Mouse (Mus musculus): Measurements from ENCODE around the gene Tbc1d22a. TPM values are rescaled to one million over a fixed set of nuclear protein-coding genes. Genes with fewer than 3 reads are reported as not detected.

Gene Tbc1d22a
- total RNA-seq, 2 experiments from 2014 or later = 25.1 to 25.2 TPM

DNA sequence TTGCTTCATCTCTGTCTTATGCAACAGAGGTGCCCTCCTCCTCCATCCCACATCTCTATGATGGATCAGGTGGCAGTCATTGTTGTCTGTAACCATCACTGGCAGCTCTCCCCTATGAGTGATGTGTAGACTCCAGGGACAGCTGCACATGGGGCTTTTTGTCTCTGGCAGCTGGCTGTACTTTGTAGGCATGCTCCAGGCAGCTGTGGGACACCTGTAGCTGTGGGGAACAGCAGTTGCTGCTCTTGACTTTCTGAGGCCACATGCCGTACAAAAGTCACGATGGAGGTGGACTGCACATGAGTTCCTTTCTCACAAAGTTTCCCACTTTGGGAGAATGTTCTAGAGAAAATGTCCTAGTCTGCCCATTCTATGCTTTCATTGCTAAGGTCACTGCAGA is 223.1 kb downstream of the Tbc1d22a start:
- DNase-seq (ENCODE audit: low spot score in 2 of 2) = no peak

DNA sequence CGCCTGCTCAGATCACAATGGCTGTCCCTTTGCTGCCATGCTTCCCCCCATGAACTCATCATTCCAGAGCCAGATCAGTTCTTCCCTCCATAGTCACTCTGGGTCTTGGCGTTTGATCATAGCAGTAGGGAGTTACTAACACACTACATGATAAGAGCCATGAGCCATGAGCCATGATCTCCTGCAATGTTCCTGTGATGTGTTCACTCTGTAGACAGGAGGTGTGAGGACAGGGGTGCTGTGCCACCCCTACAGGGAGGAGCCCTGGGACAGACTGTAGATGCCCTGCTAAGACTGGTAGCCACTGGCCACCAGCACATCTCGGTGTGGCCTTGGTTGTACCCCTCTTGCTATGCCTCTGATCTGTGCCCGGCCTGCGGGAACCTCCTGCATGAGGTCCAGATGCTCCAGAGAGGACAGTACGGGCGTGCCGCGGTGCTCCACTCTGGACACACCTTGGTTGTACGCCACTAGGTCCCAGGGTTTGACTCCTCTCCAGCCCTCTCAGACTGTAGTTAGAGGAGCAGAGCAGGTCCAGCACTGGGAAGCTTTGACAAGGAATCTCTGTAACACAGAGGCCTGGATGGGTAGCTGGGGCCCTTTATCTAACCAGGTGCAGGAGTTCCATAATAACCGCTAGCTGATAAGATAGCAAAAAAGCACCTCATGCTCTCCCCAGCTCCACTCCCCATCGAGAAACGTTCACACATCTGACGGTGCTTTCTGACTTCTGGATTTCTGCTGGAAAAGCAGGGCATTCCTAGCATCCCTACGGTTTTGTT is 224.9 kb downstream of the Tbc1d22a start:
- DNase-seq (ENCODE audit: low spot score in 2 of 2) = no peak

DNA sequence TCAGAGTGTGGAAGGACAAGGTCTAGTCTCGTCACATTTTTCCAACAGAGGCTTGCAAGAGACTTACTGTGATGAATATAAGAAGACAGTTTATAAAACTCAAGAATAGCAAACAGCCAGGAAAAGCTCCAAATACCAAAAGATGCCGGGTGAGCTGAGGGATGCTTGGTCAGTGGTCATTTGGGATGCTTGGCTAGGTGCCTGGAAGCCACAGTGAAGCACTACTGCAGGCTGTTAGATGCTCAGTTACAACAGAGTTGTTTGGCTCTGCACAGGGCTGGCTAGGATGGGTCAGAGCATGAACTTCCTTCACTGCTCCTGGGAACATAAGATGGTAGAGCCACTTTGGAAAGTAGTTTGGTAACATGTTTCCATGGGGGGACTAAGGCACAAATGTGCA is 230.0 kb downstream of the Tbc1d22a start:
- no peak for DNase-seq (ENCODE audit: low spot score in 2 of 2)

DNA sequence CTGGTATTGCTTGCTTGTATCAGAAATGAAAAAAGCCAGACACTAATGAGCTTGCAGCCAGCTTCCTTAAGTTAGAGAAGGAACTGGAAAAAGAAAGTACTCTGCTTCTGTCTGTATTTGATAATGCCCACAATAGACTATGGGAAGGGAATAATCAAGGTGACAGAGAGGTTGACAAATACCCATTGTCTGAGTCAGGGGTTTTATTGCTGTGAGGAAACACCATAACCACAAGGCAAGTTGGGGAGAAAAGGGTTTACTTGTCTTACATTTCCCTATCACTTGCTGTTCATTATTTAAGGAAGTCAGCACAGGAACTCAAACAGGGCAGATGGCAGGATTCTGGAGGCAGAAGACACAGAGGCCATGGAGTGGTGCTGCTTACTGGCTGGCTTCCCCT is 231.8 kb downstream of the Tbc1d22a start:
- DNase-seq (ENCODE audit: low spot score in 2 of 2) = no peak

DNA sequence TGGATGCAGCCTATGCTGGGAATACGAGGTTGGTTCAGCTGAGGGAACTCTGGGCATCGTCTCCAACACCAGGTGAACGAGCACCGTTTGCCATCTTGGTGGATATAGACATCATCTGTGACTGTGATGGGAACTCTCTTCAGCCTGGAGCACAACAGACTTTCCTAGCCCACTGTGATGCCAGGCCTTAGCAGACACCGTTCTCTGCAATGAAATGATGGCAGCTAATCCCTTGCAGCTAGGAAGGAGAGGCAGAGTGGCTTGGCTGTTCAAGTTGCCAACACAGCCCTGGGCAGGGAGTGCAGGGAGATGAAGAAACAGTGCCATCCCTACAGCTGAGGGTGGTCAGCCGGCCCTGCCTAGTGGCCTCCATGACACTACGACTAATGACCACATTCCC is 233.0 kb downstream of the Tbc1d22a start:
- no peak for DNase-seq (ENCODE audit: low spot score in 2 of 2)

DNA sequence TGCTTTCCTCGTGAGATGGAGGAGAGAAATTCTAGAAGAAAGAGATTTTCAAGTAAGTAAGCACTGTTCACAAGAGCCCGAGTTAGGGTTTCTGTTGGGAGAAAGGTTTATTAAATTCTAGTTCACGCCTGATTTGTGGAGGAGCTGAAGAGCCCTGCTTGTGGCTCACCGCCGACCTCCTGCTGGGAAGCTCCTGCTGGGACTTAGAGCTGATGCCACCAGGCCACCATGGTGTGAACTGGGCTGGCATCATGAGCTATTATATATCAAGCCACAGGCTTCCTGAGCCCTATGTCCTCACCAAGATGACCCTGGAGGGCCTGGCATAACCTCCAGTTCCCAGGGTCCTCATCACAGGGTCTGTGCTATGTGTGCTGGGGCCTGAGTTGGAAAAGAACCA is 235.0 kb downstream of the Tbc1d22a start:
- DNase-seq (ENCODE audit: low spot score in 2 of 2) = no peak

DNA sequence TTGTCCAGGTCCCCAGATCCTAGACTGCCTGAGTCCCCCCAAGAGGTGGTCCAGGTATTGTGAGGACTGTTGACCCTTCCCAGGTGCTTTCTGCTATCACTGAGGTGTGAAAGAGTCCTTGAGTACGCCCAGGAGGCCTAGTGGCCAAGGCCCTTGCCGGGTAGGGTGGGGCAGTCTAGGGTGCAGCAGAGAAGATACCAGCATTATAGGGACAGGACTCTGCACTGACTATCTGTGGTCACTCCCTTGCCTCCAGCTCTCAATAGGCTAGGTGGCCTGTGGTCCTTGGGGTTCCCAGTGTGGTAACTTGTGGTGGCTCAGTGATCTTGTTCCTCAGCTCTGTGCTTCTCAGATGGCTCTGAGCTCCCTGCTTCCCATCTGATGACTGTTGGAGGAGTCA is 235.5 kb downstream of the Tbc1d22a start:
- DNase-seq (ENCODE audit: low spot score in 2 of 2) = no peak

DNA sequence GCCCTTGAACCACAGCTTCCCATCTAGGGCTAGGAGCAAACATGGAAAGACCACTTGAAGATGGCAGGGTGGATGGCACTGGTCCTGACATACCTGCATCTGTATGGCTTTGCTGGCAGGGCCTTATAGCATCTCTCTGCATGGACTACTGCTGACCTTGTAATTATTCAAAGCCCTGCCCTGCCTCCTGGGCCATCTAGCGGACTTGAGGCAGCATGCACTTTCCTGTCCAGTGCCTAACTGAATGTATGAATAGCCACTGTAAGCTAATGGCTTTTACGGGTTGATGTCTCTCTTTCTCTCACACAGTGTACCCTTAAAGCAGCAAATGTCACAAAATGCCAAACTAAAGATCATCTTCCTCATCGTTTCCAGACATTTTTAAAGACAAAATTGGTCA is 245.2 kb downstream of the Tbc1d22a start:
- DNase-seq (ENCODE audit: low spot score in 2 of 2) = no peak

DNA sequence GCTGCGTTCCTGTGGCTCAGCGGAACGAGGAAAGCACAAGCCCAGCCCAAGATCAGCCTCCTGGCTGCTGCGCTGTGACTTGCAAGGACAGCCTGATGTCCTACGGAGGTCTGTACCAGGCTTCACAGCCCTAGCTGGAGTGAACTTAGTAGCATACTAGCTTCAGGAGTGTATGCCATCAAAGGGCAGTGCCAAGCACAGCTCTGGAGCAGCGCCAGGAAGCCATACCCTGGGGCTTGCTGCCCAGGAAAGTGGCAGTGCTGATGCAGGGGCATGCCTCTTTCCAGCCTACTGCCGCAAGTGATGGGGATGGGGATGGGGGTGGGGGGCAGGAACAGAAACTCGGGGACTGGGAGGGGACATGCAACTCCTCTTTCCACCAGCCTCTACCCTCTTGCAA is 248.4 kb downstream of the Tbc1d22a start:
- no peak for DNase-seq (ENCODE audit: low spot score in 2 of 2)

DNA sequence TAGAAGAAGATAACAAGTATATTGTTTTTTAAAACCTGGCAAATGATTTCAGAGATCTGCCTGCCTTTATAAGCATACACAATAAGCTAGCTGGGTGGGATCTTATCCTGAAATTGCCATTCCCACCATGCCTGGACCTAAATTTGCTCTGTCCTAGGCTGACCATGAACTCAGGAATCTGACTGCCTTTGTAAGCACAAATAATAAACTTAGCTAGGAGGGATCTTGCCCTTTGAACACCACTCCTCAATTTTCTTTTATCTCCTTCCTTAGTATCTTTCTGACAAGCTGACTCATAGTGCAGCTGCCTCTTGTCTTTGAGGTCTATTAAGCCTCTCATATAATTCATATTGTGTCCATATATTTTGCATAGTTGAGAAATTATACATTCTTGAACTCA is 253.8 kb downstream of the Tbc1d22a start:
- DNase-seq (ENCODE audit: low spot score in 2 of 2) = no peak

DNA sequence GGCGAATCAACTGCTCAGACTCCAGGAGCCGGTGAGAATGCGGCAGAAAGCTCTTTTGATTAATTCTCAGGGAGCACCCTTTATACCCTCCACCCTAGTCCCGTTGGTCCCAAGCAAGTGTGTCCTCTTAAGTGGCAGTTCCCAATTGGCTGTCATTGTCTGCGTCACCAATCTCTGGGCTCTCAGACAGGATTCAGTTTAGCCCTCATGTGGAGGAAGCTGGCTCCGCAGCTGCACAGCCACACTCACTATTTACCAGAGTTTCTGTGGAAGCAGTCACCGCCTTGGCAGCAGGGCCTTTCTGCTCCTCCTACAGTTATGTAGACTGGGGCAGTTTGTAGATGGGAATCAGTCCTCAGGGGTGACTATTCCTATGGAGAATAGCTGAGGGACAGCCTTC is 256.9 kb downstream of the Tbc1d22a start:
- peak in 1 of 2 experiments; percentile 40 for DNase-seq (ENCODE audit: low spot score in 2 of 2)

DNA sequence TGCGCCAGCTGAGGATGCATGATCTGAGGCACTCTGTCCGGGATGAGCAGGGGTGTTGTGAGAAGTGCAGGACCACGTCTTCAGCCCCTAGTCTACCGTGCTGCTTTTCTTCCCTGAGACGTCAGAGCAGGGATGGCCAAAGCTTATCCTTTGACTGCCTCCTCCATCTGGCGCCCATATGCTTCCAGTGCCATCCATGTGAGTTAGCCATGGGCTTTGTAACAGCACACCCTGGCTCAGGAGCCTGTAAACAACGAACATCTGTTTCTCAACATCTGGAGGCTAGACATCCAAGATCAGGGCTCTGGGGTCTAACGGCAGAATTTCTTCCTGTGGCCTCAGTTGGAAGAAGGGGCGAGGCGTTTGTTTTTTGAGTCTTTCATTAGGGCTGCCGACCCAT is 259.2 kb downstream of the Tbc1d22a start:
- DNase-seq (ENCODE audit: low spot score in 2 of 2) = no peak

DNA sequence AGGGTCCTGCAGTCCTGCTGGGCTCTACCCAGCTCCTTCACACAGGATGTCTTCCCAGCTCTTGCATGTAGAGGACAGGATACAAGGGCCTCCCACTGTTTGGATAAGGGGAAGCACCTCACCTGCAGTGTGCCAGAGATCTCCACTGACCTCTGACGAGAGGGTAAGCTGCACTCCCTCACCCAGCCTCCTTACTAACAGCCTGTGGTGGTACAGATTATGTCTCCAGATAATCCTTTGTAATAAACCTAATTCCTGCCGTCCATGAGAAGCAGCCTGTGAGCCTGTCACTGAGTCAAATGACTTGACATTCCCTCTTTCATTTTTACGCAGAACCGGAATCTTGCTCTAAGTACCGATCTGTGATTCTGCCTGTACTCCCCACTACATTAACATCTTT is 260.7 kb downstream of the Tbc1d22a start:
- DNase-seq (ENCODE audit: low spot score in 2 of 2) = no peak

DNA sequence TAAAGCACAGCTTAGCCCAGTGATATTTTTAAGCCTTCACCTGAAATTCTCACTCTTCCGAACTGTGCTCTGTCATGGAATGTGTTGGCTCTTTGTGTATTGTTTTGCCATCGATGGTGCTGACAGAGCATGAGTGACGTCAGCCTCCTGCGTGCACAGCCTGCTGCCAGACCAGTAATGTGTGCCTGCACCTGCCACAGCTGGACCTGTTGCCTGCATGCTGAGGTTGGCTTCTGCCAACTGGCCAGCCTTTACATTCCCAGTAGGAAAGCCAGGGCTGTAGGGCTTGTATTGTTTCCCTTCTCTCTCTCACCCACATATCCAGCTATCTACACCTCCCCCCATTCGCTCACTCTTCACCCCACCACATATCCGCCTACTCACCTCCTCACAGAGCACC is 262.2 kb downstream of the Tbc1d22a start:
- no peak for DNase-seq (ENCODE audit: low spot score in 2 of 2)

DNA sequence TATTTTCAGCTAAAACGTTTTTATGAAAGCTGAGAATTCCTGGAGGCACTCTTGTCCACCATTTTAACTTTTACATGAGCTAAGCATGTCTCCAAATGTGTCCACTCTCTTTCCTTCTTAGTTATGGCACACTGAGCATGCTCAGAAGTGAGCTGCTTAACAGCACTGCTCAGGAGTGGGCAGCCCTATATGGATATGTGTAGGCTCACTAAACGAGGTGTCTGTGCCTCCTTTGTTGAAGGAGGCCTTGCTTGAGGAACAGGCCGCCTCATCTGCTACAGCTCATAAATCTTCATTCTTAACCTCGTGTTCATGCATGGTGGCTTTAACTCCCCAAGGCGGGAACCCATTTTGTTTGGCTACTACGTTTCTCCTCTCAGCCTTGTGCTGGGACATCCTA is 262.8 kb downstream of the Tbc1d22a start:
- no peak for DNase-seq (ENCODE audit: low spot score in 2 of 2)

DNA sequence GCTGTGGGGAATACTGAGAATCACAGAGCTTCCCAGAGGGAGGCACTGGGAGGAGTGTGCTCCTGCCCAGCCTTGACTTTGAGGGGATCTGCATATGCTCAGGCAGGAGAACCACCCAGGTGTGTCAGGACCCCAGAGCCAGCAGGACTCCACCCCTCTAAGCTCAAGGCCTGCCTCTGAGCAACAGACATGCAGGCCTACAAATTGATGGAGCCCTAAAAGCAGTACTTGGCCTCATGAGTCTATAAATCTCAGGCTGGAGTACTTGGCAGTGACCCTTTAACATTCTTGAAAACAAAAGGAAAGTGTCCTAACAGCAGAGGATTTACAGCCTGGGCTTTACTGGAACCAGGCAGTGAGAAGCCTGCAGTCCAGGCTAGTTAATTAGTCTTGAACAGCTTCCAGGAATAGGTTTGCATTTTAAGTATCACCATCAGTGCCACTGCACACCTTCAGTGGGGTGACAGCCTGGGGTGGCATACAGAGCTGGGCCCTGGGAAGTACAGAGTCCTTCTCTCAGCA is 263.3 kb downstream of the Tbc1d22a start:
- no peak for DNase-seq (ENCODE audit: low spot score in 2 of 2)

DNA sequence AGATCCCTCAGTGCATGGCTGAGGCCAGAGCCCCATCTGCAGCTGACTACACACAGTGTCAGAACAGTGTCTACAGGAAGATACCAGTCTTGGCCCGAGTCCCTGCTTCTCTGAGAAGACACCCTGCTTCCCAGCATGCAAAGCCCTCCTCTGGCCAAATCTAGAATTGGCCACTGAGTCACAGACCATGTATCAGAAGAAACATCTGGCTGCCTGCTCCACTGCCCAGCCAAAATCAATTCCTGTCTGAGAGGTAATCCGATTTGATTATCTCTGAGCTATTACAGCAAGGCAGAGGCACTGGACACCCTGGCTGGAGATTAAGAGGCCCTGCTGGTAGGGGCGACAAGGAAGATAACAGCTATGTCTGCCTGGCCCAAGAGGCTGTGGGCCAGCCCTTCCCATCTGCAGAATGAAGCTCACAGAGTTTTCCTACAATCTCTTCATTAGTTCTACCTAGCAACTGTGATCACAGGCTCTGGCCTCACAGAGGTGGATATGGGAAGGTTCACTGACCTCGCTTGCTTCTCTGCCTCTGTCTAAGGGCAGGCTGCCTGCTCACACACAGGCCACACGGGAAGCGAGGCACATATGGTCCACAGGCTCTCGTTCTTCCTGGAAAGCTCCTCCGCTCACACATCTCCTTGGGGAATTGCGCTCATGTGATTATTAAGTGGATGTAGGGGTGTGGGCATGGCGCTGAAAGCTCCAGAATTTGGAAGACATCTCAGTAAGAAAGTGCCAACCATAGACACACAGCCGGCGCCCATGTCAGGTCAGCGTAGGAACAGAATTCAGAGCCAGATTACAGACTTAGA is 264.6 kb downstream of the Tbc1d22a start:
- DNase-seq (ENCODE audit: low spot score in 2 of 2) = no peak

DNA sequence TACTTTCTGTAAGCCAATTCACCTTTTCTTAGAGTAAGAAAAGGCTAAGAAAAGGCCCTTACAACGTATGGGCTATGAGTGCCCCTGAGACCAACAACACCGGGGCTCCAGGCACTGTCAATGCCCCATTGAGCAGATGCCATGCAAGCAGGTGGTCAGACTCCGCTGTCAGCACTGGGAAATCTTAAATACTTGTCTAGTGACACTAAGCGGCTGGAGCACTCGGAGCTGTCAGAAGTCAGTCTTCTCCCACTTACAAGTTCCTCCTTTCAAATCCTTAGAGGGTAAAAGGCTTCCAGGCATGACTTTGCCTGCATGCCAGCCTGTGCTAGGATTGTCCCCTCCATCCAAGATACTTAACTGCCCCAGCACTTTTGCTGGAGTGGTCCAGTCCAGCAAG is 268.1 kb downstream of the Tbc1d22a start:
- DNase-seq (ENCODE audit: low spot score in 2 of 2) = no peak

DNA sequence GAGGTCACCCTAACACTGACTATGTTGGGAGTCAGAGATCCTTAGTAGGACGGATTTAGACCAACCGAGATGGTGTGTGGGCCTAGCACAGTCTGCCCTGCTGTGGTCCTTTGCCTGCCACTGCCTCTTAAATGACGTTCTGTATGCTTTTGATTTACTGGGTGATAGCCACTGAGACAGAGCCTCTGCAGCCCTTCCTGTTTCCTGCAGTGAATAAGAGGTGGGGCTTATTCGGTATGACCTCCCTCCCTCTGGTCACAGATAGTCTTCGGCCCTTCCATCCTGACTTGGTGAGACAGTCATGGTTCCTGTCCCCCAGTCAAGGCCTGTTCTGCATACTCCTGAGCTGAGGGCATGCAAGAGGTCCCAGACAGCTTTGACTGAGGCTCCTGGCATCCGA is 271.6 kb downstream of the Tbc1d22a start:
- DNase-seq (ENCODE audit: low spot score in 2 of 2) = no peak

DNA sequence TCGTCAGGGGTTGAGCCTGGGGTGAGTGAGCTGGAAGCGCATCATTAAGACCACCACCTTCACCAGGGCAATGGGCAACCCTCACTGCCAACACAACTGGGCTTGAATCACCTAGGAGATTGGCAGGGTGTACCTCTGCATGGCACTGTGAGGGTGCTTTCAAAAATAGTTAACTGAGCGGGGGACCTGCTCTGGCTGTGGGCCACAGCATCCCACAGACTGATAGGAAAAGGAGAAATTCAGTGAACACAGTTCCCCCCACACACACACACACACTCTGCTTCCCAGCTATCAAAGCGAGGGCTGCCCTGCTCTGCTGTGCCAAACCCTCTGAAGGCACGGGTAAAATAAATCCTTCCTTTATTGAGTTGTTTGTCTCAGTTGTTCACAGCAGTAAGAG is 273.1 kb downstream of the Tbc1d22a start:
- DNase-seq (ENCODE audit: low spot score in 2 of 2) = peak in 1 of 2 experiments; percentile 39

DNA sequence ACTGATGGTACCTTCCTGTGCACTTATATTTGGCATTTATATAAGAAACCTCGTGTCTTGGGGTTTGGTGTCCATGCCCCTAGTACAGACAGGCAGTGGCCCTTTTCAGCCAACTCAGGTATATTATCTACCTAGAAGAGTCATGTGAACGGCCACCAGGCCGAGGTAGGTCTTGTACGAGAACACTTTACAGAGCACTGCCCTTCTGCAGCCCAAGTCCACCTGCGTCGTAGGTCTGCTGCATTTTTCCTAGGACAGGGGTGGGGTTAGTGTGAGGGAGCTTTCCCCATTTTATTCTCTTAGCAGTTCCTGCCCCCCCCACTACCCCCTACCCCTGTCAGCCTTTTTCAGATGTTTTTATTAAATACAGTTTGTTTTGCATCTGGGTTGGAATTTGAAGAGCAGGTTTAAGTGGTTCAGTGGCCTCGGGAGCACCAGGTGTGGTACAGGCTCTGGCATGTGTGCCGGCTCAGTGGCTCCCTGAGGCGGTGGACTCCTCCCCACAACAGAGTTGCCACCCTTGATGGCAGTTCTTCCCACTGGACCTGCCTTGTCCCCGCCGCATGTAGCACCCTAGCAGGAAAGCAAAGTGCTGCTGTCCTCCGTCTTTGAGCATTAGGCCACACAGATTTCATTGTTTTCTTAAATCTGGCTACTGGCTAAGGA is 277.3 kb downstream of the Tbc1d22a start:
- no peak for DNase-seq (ENCODE audit: low spot score in 2 of 2)

DNA sequence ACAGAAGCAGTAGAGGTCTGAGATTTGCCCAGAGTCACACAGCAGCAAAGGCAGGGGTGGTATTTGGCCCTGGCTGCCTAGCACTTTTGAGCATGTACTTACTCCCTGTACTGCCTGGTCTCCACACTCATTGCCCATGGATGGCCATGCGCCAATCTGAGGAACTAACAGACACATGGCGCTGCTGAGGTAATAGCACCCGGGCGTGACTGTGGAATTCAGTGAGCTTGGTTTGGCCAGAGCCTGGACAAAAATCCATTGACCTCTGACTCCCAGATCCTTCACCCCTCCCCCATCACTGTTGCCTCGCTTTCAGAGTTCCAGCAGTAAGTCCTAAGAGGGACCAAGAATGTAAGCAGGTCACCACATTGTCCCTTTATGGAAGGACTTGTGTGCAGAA is 278.4 kb downstream of the Tbc1d22a start:
- DNase-seq (ENCODE audit: low spot score in 2 of 2) = no peak

Data from layer of hippocampus, postnatal 10 days (tissue).